Mouse (Mus musculus) MEL (cell line): ENCODE results near the gene Hoxd1.

Source experiments
- CTCF ChIP-seq, 3 experiments: IDR thresholded peaks in 2 of 3; conservative IDR thresholded peaks in 1 of 3; 2 replicates each; pipeline ENCODE4 v1.5.1; 2011 to 2012; ENCODE audit warnings: low read length in 3 of 3, low read depth in 2 of 3, mild to moderate bottlenecking in 2 of 3, improper control_type of control experiment in 1 of 3, inconsistent platforms in 1 of 3, mixed read lengths in 1 of 3, moderate library complexity in 1 of 3; ENCODE audit not compliant: control insufficient read depth in 1 of 3, insufficient read depth in 1 of 3, poor library complexity in 1 of 3, severe bottlenecking in 1 of 3
- E2F4 ChIP-seq: IDR thresholded peaks from 2 replicates; pipeline ENCODE4 v1.6.1; 2011; ENCODE audit warnings: low read depth, low read length, improper control_type of control experiment, borderline replicate concordance
- EP300 ChIP-seq, 2 experiments: IDR thresholded peaks; 2 replicates each; pipeline ENCODE4 v1.6.1; 2011; ENCODE audit warnings: improper control_type of control experiment in 2 of 2, low read length in 2 of 2, low read depth in 1 of 2, mild to moderate bottlenecking in 1 of 2
- GABPA ChIP-seq: IDR thresholded peaks from 2 replicates; pipeline ENCODE4 v1.6.1; 2012; ENCODE audit warnings: low read depth, mild to moderate bottlenecking, inconsistent platforms, low read length, improper control_type of control experiment, moderate library complexity
- GATA1 ChIP-seq: IDR thresholded peaks from 2 replicates; pipeline ENCODE4 v1.6.1; 2011; ENCODE audit warnings: low read depth, low read length, improper control_type of control experiment
- HCFC1 ChIP-seq: IDR thresholded peaks from 2 replicates; pipeline ENCODE4 v1.6.1; 2012; ENCODE audit warnings: low read depth, mild to moderate bottlenecking, inconsistent platforms, low read length, improper control_type of control experiment, moderate library complexity
- KAT2A ChIP-seq: conservative IDR thresholded peaks from 2 replicates; pipeline ENCODE4 v1.6.1; 2012; ENCODE audit warnings: low read depth, low read length, improper control_type of control experiment, inconsistent platforms
- NELFE ChIP-seq: IDR thresholded peaks from 2 replicates; pipeline ENCODE4 v1.6.1; 2011; ENCODE audit warnings: low read depth, low read length, improper control_type of control experiment
- POLR2A ChIP-seq, 2 experiments: IDR thresholded peaks; 2 replicates each; pipeline ENCODE4 v1.6.1; 2011 to 2012; ENCODE audit warnings: low read length in 2 of 2, mild to moderate bottlenecking in 2 of 2, control low read depth in 1 of 2, improper control_type of control experiment in 1 of 2, low read depth in 1 of 2, moderate library complexity in 1 of 2; ENCODE audit not compliant: control insufficient read depth in 1 of 2, insufficient read depth in 1 of 2, poor library complexity in 1 of 2
- RAD21 ChIP-seq: IDR thresholded peaks from 2 replicates; pipeline ENCODE4 v1.6.1; 2011; ENCODE audit warnings: mild to moderate bottlenecking, low read depth, low read length, improper control_type of control experiment
- TBP ChIP-seq: IDR thresholded peaks from 2 replicates; pipeline ENCODE4 v1.8.0; 2011; ENCODE audit warnings: low read depth, low read length, improper control_type of control experiment

DNA sequence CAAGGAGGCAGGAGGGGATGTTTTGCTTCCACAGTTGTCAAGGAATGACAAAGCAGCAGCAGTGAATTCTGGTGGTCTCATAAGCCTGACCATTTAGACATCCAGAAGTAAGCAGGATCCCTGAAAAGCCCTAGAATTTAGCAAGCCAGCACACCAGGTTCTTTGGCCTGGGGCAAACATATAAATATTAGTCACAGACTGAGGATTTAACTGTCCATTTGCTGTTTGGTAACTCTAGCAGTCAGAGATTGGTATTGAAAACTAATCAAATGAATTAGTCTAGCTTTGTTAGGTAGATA is 20.9 kb upstream of the Hoxd1 start:
- no peak for TF ChIP-seq CTCF (IDR thresholded peaks at IDR 0.05 in 2 of 3, conservative IDR thresholded peaks at IDR 0.05 in 1 of 3; ENCODE audit: control insufficient read depth in 1 of 3, insufficient read depth in 1 of 3, low read depth in 2 of 3, low read length in 3 of 3, poor library complexity in 1 of 3, severe bottlenecking in 1 of 3)
- no peak for TF ChIP-seq TBP
- no peak for TF ChIP-seq RAD21
- TF ChIP-seq GATA1, result no peak
- no peak for TF ChIP-seq HCFC1
- TF ChIP-seq GABPA, result no peak
- TF ChIP-seq NELFE, result no peak
- TF ChIP-seq POLR2A (IDR thresholded peaks at IDR 0.05; ENCODE audit: control insufficient read depth in 1 of 2, insufficient read depth in 1 of 2, low read depth in 1 of 2, low read length in 2 of 2, poor library complexity in 1 of 2), result no peak
- no peak for TF ChIP-seq KAT2A
- no peak for TF ChIP-seq E2F4
- TF ChIP-seq EP300 (IDR thresholded peaks at IDR 0.05; ENCODE audit: low read depth in 1 of 2, low read length in 2 of 2), result no peak
